Mouse (Mus musculus) lung, embryonic 14.5 days (tissue): ENCODE measurements around the gene Sirt2. TPM values are rescaled to one million over a fixed set of nuclear protein-coding genes. Genes with fewer than 3 reads are reported as not detected.

Source experiments
- ATAC-seq: fragments of 200-750 bp; cut with Nextera tagmentation; 2 replicates; pipeline ENCODE4 v1.8.0; 2017; ENCODE audit warnings: mild to moderate bottlenecking, moderate TSS enrichment, moderate library complexity; ENCODE audit not compliant: insufficient read depth
- DNase-seq: peaks from one replicate; pipeline ENCODE4 v3.0.0-alpha.2; 2015
- H3K27ac ChIP-seq: fragments of 300-500 bp; sonication (generic); 2 replicates; pipeline ENCODE4 v1.5.1; 2014; ENCODE audit warnings: low read depth, mild to moderate bottlenecking, moderate library complexity
- H3K27me3 ChIP-seq: fragments of 300-500 bp; sonication (generic); 2 replicates; pipeline ENCODE4 v1.6.1; 2014; ENCODE audit warnings: low read length, control low read depth; ENCODE audit not compliant: insufficient read depth
- H3K36me3 ChIP-seq: fragments of 300-500 bp; sonication (generic); 2 replicates; pipeline ENCODE4 v1.6.1; 2014; ENCODE audit warnings: control low read depth; ENCODE audit not compliant: insufficient read depth
- H3K4me1 ChIP-seq: fragments of 300-500 bp; sonication (generic); 2 replicates; pipeline ENCODE4 v1.6.1; 2014; ENCODE audit warnings: antibody characterized with exemption, control low read depth; ENCODE audit not compliant: insufficient read depth
- H3K4me2 ChIP-seq: fragments of 300-500 bp; sonication (generic); 2 replicates; pipeline ENCODE4 v1.6.1; 2014; ENCODE audit warnings: mild to moderate bottlenecking
- H3K4me3 ChIP-seq: fragments of 300-500 bp; sonication (generic); 2 replicates; pipeline ENCODE4 v1.5.1; 2014; ENCODE audit warnings: low read depth, low read length
- H3K9ac ChIP-seq: fragments of 300-500 bp; sonication (generic); 2 replicates; pipeline ENCODE4 v1.6.1; 2014
- H3K9me3 ChIP-seq: fragments of 300-500 bp; sonication (generic); 2 replicates; pipeline ENCODE4 v1.6.1; 2016; ENCODE audit warnings: low read depth, low read length, control low read depth
- CTCF ChIP-seq: IDR thresholded peaks from 2 replicates; pipeline ENCODE4 v1.5.1; 2016; ENCODE audit warnings: antibody characterized with exemption, low read depth
- WGBS: fragments of 180-500 bp; shearing (Covaris S2); extraction: QIAGEN DNeasy Blood & Tissue Kit; methylation state at CpG from one replicate; pipeline ENCODE4 v1.1.7; 2014; 5-methylcytosine and 5-hydroxymethylcytosine counted together
- polyA plus RNA-seq: library from polyadenylated mRNA; unstranded; fragments of >200 nt; fragmentation: Nextera tagmentation; extraction: Ambion mirVana; gene quantifications from 2 replicates; pipeline ENCODE4 v1.2.1, GENCODE M21; 2014

Sirt2 gene
- polyA plus RNA-seq, 1 experiment from 2014 or later: 54.0 TPM

GRCm38 (mm10) chr7:28803756-28804155 lies 37.2 kb downstream of the Sirt2 start:
- 20% methylated on average over 4 of the region's 4 CpGs for WGBS

GRCm38 (mm10) chr7:28806869-28807268 lies 40.3 kb downstream of the Sirt2 start:
- Histone ChIP-seq H3K9ac (no peak overlapping the region), H3K4me2 (no peak overlapping the region), H3K27ac (no peak overlapping the region), H3K27me3 (no peaks in the 10 kb centered on the region), H3K4me1 (peaks cover 25% of the 10 kb centered on the region), H3K4me3 (no peak overlapping the region), H3K36me3 (peaks cover 4% of the 10 kb centered on the region), H3K9me3 (no peaks in the 10 kb centered on the region)
- peak; percentile 31 for TF ChIP-seq CTCF
- DNase-seq (no peak), ATAC-seq (no peak)
- WGBS: 75% methylated on average over 4 of the region's 4 CpGs

More at GRCm38 (mm10) chr7:28803756-28804155, 37.2 kb downstream of the Sirt2 start:
- peak; percentile 51 for DNase-seq
- Histone ChIP-seq H3K4me2 (peak overlapping the region; percentile 37), H3K4me3 (no peak overlapping the region), H3K9ac (no peak overlapping the region), H3K27ac (peak overlapping the region; percentile 96), H3K4me1 (peaks cover 32% of the 10 kb centered on the region), H3K27me3 (no peaks in the 10 kb centered on the region), H3K36me3 (no peaks in the 10 kb centered on the region), H3K9me3 (no peaks in the 10 kb centered on the region)
- ATAC-seq: no peak
- no peak for TF ChIP-seq CTCF

GRCm38 (mm10) chr7:28807641-28808220 lies 41.2 kb downstream of the Sirt2 start:
- no peak for DNase-seq
- WGBS: 40% methylated on average over 6 of the region's 8 CpGs

GRCm38 (mm10) chr7:28808221-28808941 lies 41.8 kb downstream of the Sirt2 start, which contains the start of gene Hnrnpl:
TSS of gene Hnrnpl (plus strand) at chr7:28808541.
- H3K9ac ChIP-seq: peak within 1 kb of the TSS; percentile 91
- H3K4me1 ChIP-seq: peaks cover 18% of the 10 kb centered on the region
- TF ChIP-seq CTCF: no peak
- H3K4me3 ChIP-seq: peak within 1 kb of the TSS; percentile 81
- peak within 1 kb of the TSS; percentile 100 for H3K27ac ChIP-seq
- H3K9me3 ChIP-seq: no peaks in the 10 kb centered on the region
- peak within 1 kb of the TSS; percentile 98 for H3K4me2 ChIP-seq
- peak; percentile 76 for DNase-seq
- peaks cover 19% of the 10 kb centered on the region for H3K36me3 ChIP-seq
- ATAC-seq: peak; percentile 12
- no peaks in the 10 kb centered on the region for H3K27me3 ChIP-seq
- 2% methylated on average over 35 of the region's 35 CpGs for WGBS

More at GRCm38 (mm10) chr7:28807641-28808220, 41.2 kb downstream of the Sirt2 start:
- Histone ChIP-seq H3K4me1 (peaks cover 24% of the 10 kb centered on the region), H3K9ac (peak overlapping the region; percentile 91), H3K36me3 (peaks cover 13% of the 10 kb centered on the region), H3K4me3 (peak overlapping the region; percentile 81), H3K27me3 (no peaks in the 10 kb centered on the region), H3K27ac (peak overlapping the region; percentile 100), H3K4me2 (peak overlapping the region; percentile 98), H3K9me3 (no peaks in the 10 kb centered on the region)
- TF ChIP-seq CTCF: no peak
- ATAC-seq: no peak

DNA sequence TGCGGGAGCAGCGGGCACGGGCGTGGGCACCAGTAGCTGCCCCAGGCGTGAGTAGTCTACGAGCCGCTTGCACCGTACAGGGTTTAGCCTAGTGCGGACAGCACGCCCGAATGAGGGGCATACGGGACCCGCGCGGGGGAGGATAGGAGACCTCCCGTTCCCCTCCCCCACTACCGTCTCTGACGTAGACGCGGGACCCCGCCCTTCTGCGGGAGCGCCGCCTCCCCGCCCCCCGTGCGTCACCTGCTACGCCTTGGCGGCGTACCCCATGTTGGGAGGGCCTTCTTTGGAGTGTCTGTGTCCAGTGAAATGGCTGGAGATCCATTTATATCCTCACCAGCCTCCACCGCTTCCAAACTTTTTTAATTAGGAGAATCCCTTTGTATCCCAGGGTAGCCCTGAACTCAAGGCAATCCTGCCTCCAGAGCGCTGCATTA lies 42.4 kb downstream of the Sirt2 start:
- no peaks in the 10 kb centered on the region for H3K9me3 ChIP-seq
- WGBS: under 1% methylated on average over 32 of the region's 32 CpGs
- ATAC-seq (peak; percentile 64), DNase-seq (peak; percentile 97)
- H3K9ac ChIP-seq: peak overlapping the region; percentile 91
- no peak for TF ChIP-seq CTCF
- H3K27ac ChIP-seq: peak overlapping the region; percentile 100
- no peaks in the 10 kb centered on the region for H3K27me3 ChIP-seq
- peaks cover 25% of the 10 kb centered on the region for H3K36me3 ChIP-seq
- peak overlapping the region; percentile 81 for H3K4me3 ChIP-seq
- H3K4me1 ChIP-seq: peaks cover 15% of the 10 kb centered on the region
- peak overlapping the region; percentile 98 for H3K4me2 ChIP-seq

DNA sequence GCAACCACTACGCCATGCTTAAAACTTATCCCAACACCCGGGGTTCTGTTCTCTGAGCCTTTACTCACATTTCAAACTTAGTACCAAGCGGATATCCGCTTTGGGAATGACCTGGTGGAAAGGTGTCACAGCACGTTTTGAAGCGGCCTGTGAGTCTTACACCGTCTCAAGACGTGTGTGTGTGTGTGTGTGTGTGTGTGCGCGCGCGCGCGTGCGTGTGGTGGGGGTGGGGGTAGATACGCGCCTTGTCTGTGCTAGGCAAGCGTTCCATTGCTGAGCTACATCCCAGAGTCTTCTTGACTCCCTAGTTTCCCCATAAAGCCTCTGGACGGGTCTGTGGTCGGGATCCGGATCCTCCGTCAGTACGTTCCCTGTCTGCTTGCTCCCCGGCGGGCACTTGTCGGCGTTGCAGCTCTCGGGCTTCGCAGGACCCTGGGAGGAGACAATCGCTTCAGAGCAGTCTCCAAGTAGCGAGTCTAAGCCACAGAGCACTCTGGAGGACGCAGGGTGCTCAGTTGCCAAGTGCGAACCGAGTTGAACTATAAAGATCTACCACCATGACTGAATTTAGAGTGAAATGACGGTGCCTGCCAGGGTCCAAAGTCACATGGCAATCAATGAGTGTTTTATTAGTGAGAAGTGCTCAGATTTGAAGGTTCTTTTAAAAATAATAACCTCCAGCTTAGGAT lies 43.0 kb downstream of the Sirt2 start:
- Histone ChIP-seq H3K9me3 (no peaks in the 10 kb centered on the region), H3K4me1 (peaks cover 14% of the 10 kb centered on the region), H3K9ac (peak overlapping the region; percentile 91), H3K27ac (peak overlapping the region; percentile 100), H3K36me3 (peaks cover 31% of the 10 kb centered on the region), H3K27me3 (no peaks in the 10 kb centered on the region), H3K4me3 (peak overlapping the region; percentile 81), H3K4me2 (peak overlapping the region; percentile 98)
- TF ChIP-seq CTCF: no peak; the same call in 1 of the 2 replicates
- ATAC-seq: peak; percentile 28
- no peak for DNase-seq
- under 1% methylated on average over 35 of the region's 35 CpGs for WGBS
